Mouse (Mus musculus) forebrain, embryonic 16.5 days (tissue): Measurements from ENCODE around the gene Exd1. TPM values are rescaled to one million over a fixed set of nuclear protein-coding genes. Genes with fewer than 3 reads are reported as not detected.
"Not testable (repeated sequence)": the region's sequence is repeated elsewhere in the genome, so short reads cannot be mapped to it uniquely, and the experiment has no call there.

Source experiments
- ATAC-seq: fragments of 200-750 bp; cut with Nextera tagmentation; 2 replicates; pipeline ENCODE4 v1.8.0; 2017; ENCODE audit warnings: mild to moderate bottlenecking, moderate library complexity
- H3K27ac ChIP-seq: fragments of 300-500 bp; sonication (generic); 2 replicates; pipeline ENCODE4 v1.5.1; 2014; ENCODE audit warnings: low read length, control low read depth
- H3K27me3 ChIP-seq: fragments of 300-500 bp; sonication (generic); replicated peaks from 2 replicates; pipeline ENCODE4 v1.6.1; 2014; ENCODE audit warnings: low read length; ENCODE audit not compliant: control insufficient read depth, insufficient read depth
- H3K36me3 ChIP-seq: fragments of 300-500 bp; sonication (generic); 2 replicates; pipeline ENCODE4 v1.6.1; 2014; ENCODE audit not compliant: control insufficient read depth, insufficient read depth
- H3K4me1 ChIP-seq: fragments of 300-500 bp; sonication (generic); replicated peaks from 2 replicates; pipeline ENCODE4 v1.6.1; 2014; ENCODE audit warnings: low read length; ENCODE audit not compliant: control insufficient read depth, insufficient read depth
- H3K4me2 ChIP-seq: fragments of 300-500 bp; sonication (generic); 2 replicates; pipeline ENCODE4 v1.6.1; 2014; ENCODE audit warnings: mild to moderate bottlenecking, low read length, control low read depth
- H3K4me3 ChIP-seq: fragments of 300-500 bp; sonication (generic); replicated peaks from 2 replicates; pipeline ENCODE4 v1.5.1; 2014; ENCODE audit warnings: mild to moderate bottlenecking, low read length, control low read depth
- H3K9ac ChIP-seq: fragments of 300-500 bp; sonication (generic); replicated peaks from 2 replicates; pipeline ENCODE4 v1.6.1; 2014; ENCODE audit warnings: low read depth, low read length, control low read depth
- H3K9me3 ChIP-seq: fragments of 300-500 bp; sonication (generic); 2 replicates; pipeline ENCODE4 v1.6.1; 2016; ENCODE audit warnings: low read length; ENCODE audit not compliant: control insufficient read depth
- WGBS: fragments of 180-500 bp; shearing (Covaris S2); extraction: QIAGEN DNeasy Blood & Tissue Kit; methylation state at CpG from one replicate; pipeline ENCODE4 v1.1.7; 2014; 5-methylcytosine and 5-hydroxymethylcytosine counted together
- polyA plus RNA-seq: library from polyadenylated mRNA; unstranded; fragments of >200 nt; fragmentation: Nextera tagmentation; extraction: Ambion mirVana; gene quantifications from 2 replicates; pipeline ENCODE4 v1.2.1, GENCODE M21; 2015

Gene Exd1
- polyA plus RNA-seq, 1 experiment from 2014 or later: 1.6 TPM

GRCm38 (mm10) chr2:119512292-119512691, 35.1 kb downstream of the Exd1 start:
- Histone ChIP-seq H3K27me3 (no peaks in the 10 kb centered on the region), H3K4me1 (no peaks in the 10 kb centered on the region), H3K4me2 (no peak overlapping the region), H3K27ac (no peak overlapping the region), H3K9ac (no peak overlapping the region), H3K36me3 (no peaks in the 10 kb centered on the region), H3K4me3 (no peak overlapping the region), H3K9me3 (no peaks in the 10 kb centered on the region)
- no peak for ATAC-seq
- WGBS: 83% methylated on average over 3 of the region's 3 CpGs

DNA sequence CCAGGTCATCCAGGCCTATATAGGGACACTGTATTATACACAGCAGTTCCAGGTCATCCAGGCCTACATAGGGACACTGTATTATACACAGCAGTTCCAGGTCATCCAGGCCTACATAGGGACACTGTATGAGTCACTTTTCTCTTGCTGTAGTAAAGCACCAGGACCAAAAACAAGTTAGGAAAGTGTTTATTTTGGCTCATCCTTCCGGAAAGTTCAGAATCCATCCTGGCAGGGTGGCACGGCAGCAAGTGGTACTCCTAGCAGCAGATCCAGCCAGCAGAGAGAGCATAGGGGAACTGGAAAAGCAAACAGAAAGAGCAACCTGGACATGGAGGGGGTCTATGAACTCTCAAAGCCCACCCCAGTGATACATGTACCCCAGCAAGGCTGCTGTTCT, 36.6 kb downstream of the Exd1 start:
- Histone ChIP-seq H3K27me3 (no peaks in the 10 kb centered on the region), H3K9me3 (no peaks in the 10 kb centered on the region), H3K27ac (no peak overlapping the region), H3K4me1 (no peaks in the 10 kb centered on the region), H3K4me2 (no peak overlapping the region), H3K36me3 (no peaks in the 10 kb centered on the region), H3K9ac (no peak overlapping the region), H3K4me3 (no peak overlapping the region)
- ATAC-seq: no peak
- 85% methylated on average over 2 of the region's 2 CpGs for WGBS

GRCm38 (mm10) chr2:119508518-119508917, 38.9 kb downstream of the Exd1 start:
- not testable (repeated sequence) for H3K27ac ChIP-seq, ATAC-seq, H3K9ac ChIP-seq, H3K9me3 ChIP-seq, H3K4me1 ChIP-seq, H3K4me2 ChIP-seq, H3K27me3 ChIP-seq, H3K36me3 ChIP-seq, H3K4me3 ChIP-seq
- WGBS: 70% methylated on average over 7 of the region's 7 CpGs

DNA sequence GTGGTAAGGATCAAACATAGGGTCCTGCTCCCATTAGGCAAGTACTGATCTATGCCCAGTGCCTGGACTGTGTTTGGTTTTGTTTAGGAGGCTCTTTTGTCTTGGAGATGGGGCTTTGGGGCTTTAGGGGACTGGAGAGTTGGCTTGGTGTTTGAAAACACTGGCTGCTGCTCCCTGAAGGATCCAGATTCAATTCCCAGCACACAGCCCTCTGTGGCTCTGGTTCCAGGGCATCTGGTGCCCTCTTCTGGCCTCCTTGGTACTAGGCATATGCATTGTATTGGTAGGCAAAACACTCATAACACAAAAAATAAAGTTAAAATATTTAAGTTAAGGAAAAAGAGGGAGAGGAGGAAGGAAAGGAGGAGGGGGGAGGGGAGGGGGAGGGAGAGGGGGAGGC, 40.3 kb downstream of the Exd1 start:
- Histone ChIP-seq H3K9me3 (no peaks in the 10 kb centered on the region), H3K27me3 (no peaks in the 10 kb centered on the region), H3K4me2 (no peak overlapping the region), H3K27ac (no peak overlapping the region), H3K36me3 (no peaks in the 10 kb centered on the region), H3K4me1 (no peaks in the 10 kb centered on the region), H3K9ac (no peak overlapping the region), H3K4me3 (no peak overlapping the region)
- ATAC-seq: no peak

DNA sequence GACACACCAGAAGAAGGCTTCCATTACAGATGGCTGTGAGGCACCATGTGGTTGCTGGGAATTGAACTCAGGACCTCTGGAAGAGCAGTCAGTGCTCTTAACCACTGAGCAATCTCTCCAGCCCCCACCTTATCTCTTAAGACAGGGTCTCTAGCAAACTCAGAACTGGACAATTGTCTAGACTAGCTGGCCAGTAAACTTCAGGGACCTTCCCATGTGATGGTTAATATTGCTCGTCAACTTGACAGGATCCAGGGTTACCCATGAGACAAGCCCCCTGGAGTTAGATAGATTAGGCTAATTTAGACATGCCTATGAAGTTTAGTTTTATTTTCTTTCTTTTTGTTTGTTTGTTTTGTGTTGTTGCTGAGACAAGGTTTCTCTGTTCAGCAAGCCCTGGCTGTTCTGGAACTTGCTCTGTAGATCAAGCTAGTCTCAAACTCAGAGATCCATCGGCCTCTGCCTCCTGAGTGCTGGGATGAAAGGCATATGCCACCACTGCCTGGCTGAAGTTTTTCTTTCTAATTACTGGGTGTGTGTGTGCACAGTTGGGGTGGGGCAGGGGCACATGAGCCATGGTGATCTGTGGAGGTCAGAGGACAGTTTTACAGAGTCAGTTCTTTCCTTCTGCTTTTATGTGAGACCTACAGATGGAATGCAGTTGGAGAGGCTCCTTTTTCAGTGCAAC, 46.3 kb downstream of the Exd1 start:
- ATAC-seq: no peak
- H3K36me3 ChIP-seq: no peaks in the 10 kb centered on the region
- H3K4me3 ChIP-seq: no peak overlapping the region
- no peak overlapping the region for H3K27ac ChIP-seq
- H3K4me1 ChIP-seq: no peaks in the 10 kb centered on the region
- H3K9ac ChIP-seq: no peak overlapping the region
- no peaks in the 10 kb centered on the region for H3K9me3 ChIP-seq
- no peak overlapping the region for H3K4me2 ChIP-seq
- 86% methylated on average over 2 of the region's 2 CpGs for WGBS
- no peaks in the 10 kb centered on the region for H3K27me3 ChIP-seq

- H3K9ac ChIP-seq: no peak overlapping the region
- H3K9me3 ChIP-seq: no peaks in the 10 kb centered on the region
- ATAC-seq: no peak
- H3K4me3 ChIP-seq: no peak overlapping the region
- no peak overlapping the region for H3K27ac ChIP-seq
- no peaks in the 10 kb centered on the region for H3K36me3 ChIP-seq
- no peak overlapping the region for H3K4me2 ChIP-seq
- WGBS: 87% methylated on average over 2 of the region's 2 CpGs
- H3K27me3 ChIP-seq: no peaks in the 10 kb centered on the region
- H3K4me1 ChIP-seq: no peaks in the 10 kb centered on the region
Observed at GRCm38 (mm10) chr2:119498859-119499258, 48.6 kb downstream of the Exd1 start.

DNA sequence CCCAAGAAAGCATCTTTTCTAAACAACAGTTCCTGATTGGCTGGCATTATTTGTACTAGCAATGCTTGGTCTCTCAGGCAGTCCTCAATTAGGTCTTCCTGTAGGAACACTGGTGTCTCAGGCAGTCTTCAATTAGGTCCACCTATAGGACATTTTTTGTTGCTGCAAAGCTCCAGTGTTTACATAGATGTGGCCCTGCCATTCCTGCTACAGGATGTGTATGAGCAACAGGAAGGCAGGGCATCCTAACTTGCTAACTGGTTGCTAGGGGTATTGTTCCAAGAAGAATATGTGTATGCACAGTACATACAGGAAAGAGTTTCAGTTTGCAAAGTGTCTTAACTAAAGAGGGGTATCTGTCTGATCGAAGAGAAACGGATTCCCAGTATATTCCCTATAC, 51.3 kb downstream of the Exd1 start:
- H3K4me3 ChIP-seq: no peak overlapping the region
- no peaks in the 10 kb centered on the region for H3K27me3 ChIP-seq
- H3K27ac ChIP-seq: no peak overlapping the region
- H3K9me3 ChIP-seq: no peaks in the 10 kb centered on the region
- ATAC-seq: no peak
- no peak overlapping the region for H3K4me2 ChIP-seq
- H3K36me3 ChIP-seq: no peaks in the 10 kb centered on the region
- no peaks in the 10 kb centered on the region for H3K4me1 ChIP-seq
- no peak overlapping the region for H3K9ac ChIP-seq
- 96% methylated on average over 2 of the region's 2 CpGs for WGBS

DNA sequence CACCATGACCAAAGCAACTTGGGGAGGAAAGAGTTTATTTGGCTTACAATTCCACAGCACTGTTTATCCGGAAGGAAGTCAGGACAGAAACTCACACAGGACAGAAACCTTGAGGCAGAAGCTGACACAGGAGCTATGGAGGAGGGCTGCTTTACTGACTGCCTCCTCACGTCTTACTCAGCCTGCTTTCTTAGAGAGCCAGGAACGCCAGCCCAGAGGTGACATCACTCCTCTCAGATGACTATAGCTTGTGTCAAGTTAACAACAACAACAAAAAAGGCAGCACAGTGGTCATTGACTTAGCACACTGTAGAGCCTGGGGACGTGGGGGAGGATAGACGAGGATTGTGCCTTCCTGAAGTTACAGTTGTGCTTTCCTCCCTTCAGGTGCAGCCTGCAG, 55.5 kb downstream of the Exd1 start:
- no peak overlapping the region for H3K4me2 ChIP-seq
- WGBS: 54% methylated on average over 5 of the region's 5 CpGs
- no peak overlapping the region for H3K27ac ChIP-seq
- no peaks in the 10 kb centered on the region for H3K4me1 ChIP-seq
- ATAC-seq: no peak
- no peaks in the 10 kb centered on the region for H3K9me3 ChIP-seq
- no peak overlapping the region for H3K4me3 ChIP-seq
- H3K27me3 ChIP-seq: no peaks in the 10 kb centered on the region
- H3K9ac ChIP-seq: no peak overlapping the region
- H3K36me3 ChIP-seq: no peaks in the 10 kb centered on the region

DNA sequence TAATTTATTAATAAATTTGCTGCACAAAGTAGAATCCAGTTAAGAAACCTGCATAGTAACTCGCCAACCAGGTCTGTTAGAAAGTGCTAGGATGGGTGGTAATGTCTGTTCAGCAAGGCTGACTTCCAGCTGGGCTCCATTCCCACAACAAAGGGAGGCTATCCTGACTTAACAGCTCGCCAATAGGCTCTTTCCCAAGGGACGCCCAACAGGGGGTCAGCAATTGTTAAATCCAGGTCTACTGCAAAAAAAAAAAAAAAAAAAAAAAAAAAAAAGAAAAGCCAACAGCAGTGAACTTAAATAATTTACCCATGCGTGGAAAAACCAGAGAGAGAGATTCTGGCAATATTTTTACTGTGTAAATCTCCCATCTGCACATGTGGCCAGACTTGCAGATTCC, 60.9 kb downstream of the Exd1 start:
- no peaks in the 10 kb centered on the region for H3K9me3 ChIP-seq
- no peak overlapping the region for H3K9ac ChIP-seq
- H3K36me3 ChIP-seq: no peaks in the 10 kb centered on the region
- H3K27ac ChIP-seq: no peak overlapping the region
- no peak overlapping the region for H3K4me3 ChIP-seq
- 7% methylated on average over 4 of the region's 4 CpGs for WGBS
- no peaks in the 10 kb centered on the region for H3K4me1 ChIP-seq
- H3K27me3 ChIP-seq: no peaks in the 10 kb centered on the region
- no peak for ATAC-seq
- H3K4me2 ChIP-seq: no peak overlapping the region

DNA sequence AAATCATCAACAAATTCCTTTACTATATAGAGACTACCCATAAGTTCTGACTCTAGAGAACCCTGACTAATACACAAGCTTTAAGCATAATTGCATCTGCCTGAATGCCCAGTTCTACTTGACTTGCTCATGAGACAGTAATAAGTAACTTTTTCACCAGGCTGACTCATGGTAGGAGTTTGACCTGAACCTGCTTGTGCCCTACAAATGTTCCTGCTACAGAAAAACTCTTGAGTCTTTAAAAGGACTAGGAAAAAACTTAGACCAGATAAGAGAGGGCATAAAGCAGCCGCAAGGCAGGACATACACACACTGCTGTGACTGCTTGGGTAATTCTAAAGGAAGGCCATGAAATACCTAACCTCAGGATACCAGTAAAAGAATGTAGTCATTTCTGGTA, 65.1 kb downstream of the Exd1 start:
- no peak overlapping the region for H3K9ac ChIP-seq
- ATAC-seq: no peak
- WGBS: 94% methylated on average over 1 of the region's 1 CpGs

More for the DNA sequence above, 65.1 kb downstream of the Exd1 start:
- Histone ChIP-seq H3K4me2 (no peak overlapping the region), H3K9me3 (no peaks in the 10 kb centered on the region), H3K27me3 (no peaks in the 10 kb centered on the region), H3K36me3 (no peaks in the 10 kb centered on the region), H3K4me3 (no peak overlapping the region), H3K27ac (no peak overlapping the region), H3K4me1 (peaks cover 8% of the 10 kb centered on the region)
